Mouse (Mus musculus) bone marrow, adult 2 months (tissue): ENCODE measurements at regions not wholly inside any gene's neighbourhood (a gene's known extent, or its start where the extent isn't known, plus 50 kb on each side); places are given as distances from the start of the nearest gene placed in this dataset.

ENCODE experiments used
- CTCF ChIP-seq: fragments of 200-500 bp; IDR thresholded peaks from 2 replicates; pipeline ENCODE4 v1.5.1; 2011; ENCODE audit warnings: low read length, control low read depth; ENCODE audit not compliant: control insufficient read depth, insufficient read depth
- POLR2A ChIP-seq: fragments of 200-500 bp; IDR thresholded peaks from 2 replicates; pipeline ENCODE4 v1.6.1; 2011; ENCODE audit warnings: low read depth, mild to moderate bottlenecking, control low read depth, low read length, borderline replicate concordance; ENCODE audit not compliant: control insufficient read depth

GRCm38 (mm10) chr1:75804473-75804872 is 258.4 kb downstream of the Slc4a3 start:
- TF ChIP-seq CTCF, result no peak
- TF ChIP-seq POLR2A, result no peak
